Mouse (Mus musculus): ENCODE measurements at regions not wholly inside any gene's neighbourhood (a gene's known extent, or its start where the extent isn't known, plus 50 kb on each side); places are given as distances from the start of the nearest gene placed in this dataset.

GRCm38 (mm10) chr6:111866101-111866598, 407.4 kb upstream of the Lmcd1 start:
- TF ChIP-seq CTCF (IDR thresholded peaks at IDR 0.05; ENCODE audit: low read depth) (no peak), EP300 (IDR thresholded peaks at IDR 0.05; ENCODE audit: low read depth) (no peak)

All from liver, postnatal 0 days (tissue).